Mouse (Mus musculus) brain, embryonic 14.5 days (tissue): ENCODE results near the gene Rtn3.
"Not testable (repeated sequence)": the region's sequence is repeated elsewhere in the genome, so short reads cannot be mapped to it uniquely, and the experiment has no call there.

ENCODE experiments used
- CTCF ChIP-seq: fragments of 200-500 bp; IDR thresholded peaks from 2 replicates; pipeline ENCODE4 v1.5.1; 2012; ENCODE audit warnings: inconsistent platforms, mild to moderate bottlenecking, moderate library complexity, borderline replicate concordance; ENCODE audit not compliant: insufficient read depth, insufficient read length; ENCODE audit errors: extremely low read depth
- POLR2A ChIP-seq: fragments of 200-500 bp; IDR thresholded peaks from 2 replicates; pipeline ENCODE4 v1.6.1; 2012; ENCODE audit warnings: mild to moderate bottlenecking, inconsistent platforms, borderline replicate concordance; ENCODE audit not compliant: poor library complexity, insufficient read depth, insufficient read length, severe bottlenecking; ENCODE audit errors: extremely low read depth

DNA sequence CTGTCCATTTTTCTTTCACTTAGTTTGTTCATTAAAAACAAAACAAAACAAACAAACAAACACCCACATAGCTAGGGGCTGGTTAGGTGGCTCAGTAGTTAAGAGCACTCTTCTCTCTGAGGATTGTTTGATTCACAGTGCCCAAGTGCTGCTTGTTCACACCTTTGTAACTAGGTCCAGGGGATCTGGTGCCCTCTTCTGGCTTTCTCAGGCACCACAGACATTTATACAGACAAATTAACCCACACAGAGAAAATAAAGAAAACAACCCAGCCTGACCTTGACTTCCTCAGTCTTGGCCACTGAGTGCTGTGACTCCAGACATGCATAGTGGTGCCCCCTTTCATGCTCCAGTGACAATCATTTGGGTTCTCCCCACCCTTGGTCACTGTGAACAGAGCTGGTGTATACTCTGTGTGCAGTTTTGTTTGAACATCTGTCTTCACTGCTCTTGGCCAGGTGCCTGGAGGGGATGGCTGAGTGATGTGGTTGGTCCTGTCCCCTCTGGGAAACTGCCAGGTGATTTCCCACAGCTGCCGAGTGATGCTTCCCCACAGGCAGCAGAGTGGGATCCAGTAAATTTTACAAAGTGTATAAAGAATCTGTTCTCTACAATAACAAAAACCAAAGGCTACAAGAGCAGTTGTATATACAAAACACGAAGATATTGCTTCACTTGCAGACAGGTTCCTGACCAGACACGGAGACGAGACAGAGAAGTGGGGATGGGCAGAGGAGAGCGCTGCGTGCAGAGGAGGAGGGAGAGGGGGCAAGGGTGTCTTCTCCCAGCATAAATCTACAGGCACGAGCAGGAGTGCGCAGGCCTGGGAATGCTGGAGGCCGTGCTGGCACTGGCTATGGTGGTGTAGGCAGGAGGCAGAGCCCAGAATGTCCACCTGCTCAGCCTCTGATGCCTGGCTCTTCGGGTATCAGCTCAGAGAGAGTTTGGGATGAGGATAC, 85.9 kb downstream of the Rtn3 start:
- TF ChIP-seq CTCF, POLR2A: not testable (repeated sequence)
